Mouse (Mus musculus) heart, adult 8-10 months (tissue): ENCODE data around the gene Rabif. TPM values are rescaled to one million over a fixed set of nuclear protein-coding genes. Genes with fewer than 3 reads are reported as not detected.

Experiments
- DNase-seq: peaks from one replicate; pipeline ENCODE4 v3.0.0; 2022; ENCODE audit warnings: low spot score
- total RNA-seq, 4 experiments: library from RNA; stranded (reverse); gene quantifications; 2 replicates each; pipeline ENCODE4 v1.2.4; 2022

Gene Rabif
- total RNA-seq, 4 experiments from 2014 or later: 7.8 to 9.3 (median 8.2) TPM

DNA sequence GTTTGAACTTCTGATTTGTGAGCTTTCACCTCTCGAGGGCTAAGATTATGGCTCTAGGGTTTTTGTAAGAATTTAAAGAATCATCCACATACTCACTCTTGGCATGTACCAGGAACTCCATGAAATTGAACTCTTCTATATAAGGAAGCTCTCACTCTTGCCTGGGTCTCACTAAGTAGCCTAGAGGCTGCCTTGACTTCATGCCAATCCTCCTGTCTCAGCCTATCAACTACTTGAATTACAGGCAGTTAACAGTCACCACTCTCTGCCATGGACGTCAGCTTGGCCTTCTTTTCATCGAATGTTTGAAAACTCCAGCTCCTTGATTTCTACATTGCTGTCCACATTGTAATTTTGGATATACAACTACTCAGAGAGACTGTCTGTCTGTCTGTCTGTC is 57.9 kb downstream of the Rabif start:
- no peak for DNase-seq

DNA sequence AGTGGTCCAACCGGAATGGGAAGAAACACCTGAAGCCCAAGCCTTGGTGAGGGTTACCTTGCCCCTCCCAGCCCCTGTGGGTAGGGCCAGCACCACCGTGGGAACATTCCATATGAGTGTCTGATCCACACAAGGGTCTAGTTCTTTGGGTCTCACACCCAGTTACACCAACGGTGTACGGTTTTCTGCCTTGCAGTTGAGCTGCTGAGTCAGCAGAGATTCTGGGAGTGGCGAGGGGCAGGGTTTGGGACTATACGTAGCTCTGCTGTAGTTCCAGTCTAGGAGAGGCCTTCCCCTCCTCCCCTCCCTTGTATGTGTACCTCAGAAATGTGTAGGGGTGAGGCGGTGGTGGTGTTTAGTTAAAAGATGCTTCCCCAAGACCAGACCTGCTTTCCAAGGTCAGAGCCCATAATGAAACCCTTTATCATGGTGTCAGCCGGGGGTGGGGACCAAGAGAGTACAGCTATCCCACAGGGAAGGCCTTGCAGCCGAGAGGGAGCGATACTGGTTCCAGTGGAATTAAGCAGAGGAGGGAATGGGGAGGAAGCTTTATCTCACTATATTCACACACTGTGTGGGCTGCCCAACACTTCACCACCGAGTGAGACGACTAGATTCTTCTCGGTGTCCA is 60.9 kb downstream of the Rabif start:
- DNase-seq: no peak

DNA sequence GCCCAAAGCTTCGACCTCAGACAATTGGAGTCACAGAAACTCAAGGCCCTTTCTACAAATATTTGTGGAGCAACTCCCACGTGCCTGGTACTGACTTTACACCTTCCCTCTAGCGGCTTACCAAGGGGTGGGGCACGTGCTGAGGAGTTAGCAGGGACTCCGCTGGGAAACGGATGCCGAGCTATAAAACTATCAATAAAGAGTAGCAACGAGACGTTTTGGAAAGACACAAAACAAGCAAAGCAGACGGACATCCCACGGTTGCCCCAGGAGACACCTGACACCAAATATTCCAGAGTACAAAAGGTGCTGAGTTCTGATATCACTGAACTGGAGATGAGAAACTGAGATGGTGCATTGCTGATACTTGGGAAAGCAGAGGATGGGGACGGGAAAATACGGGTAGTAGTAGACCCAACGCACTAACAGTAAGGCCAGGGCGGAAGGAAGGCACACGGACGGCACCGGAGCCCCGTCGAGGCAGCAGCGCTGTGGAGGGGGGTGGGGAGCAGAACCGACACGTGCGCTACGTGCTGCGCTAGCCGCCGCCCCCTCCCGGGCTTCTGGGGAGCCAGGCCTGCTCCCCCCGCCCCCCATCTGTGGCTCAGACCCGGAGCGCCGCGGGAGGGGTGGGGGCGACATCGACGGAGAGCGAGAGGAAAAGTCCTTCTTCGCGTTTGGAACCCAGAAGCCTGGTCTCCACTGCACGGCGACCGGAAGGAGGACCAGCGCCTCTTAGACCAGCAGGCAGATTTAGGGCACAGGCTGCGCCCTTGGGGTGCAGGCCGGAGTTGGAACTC is 61.6 kb downstream of the Rabif start:
- DNase-seq: no peak

DNA sequence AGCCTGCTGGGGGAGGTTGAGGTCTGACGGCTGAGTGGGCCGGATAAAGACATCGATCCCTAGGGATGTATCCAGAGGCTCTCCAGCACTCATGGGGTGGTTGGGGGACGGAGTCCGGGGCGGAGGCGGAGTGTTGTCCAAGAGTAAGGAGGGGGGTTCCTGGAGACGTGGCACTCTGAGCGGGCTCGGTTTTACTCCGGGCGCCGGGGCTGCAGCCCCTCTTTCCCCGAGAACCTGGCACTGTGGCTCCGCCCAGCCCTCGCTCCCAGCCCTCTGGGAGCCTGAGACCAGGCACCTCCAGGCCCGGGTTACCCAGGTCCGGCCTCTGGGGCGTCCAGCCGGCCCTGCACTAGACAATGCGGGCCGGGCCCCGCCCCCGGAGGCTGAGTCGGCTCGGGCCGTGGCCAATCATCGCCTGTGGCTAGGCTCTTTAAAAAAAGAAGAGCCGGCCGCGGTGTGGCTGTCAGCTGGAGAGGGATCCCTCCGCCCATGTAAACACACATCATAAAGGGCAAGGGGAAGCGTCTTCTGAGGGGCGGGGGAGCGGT is 62.3 kb downstream of the Rabif start:
- peak; percentile 94 for DNase-seq

Other genes with a start within 250 kb of the Rabif start
- not detected for gene Myog, start 204.7 kb upstream of the Rabif start, total RNA-seq
- 1 to 10 TPM in 1 of 4 experiments, under 1 TPM in 3; 0.63 to 1.1 (median 0.95) TPM for gene Ppfia4, start 161.7 kb upstream of the Rabif start, total RNA-seq
- 10 to 100 TPM; 11.4 to 20.0 (median 13.8) TPM for gene Tmem183a, start 132.7 kb upstream of the Rabif start, total RNA-seq
- not detected for gene 4933406M09Rik, start 108.7 kb upstream of the Rabif start, total RNA-seq
- gene Cyb5r1, start 89.1 kb upstream of the Rabif start, total RNA-seq: 10 to 100 TPM; 23.4 to 28.6 (median 26.9) TPM
- gene Adipor1, start 79.3 kb upstream of the Rabif start, total RNA-seq: 100 to 1,000 TPM; 123 to 133 (median 130) TPM
- gene Klhl12, start 39.1 kb upstream of the Rabif start, total RNA-seq: 10 to 100 TPM; 20.3 to 23.6 (median 22.7) TPM
- gene Mgat4e, start 55.0 kb downstream of the Rabif start, total RNA-seq: not detected
- 10 to 100 TPM; 11.0 to 11.9 (median 11.4) TPM for gene Kdm5b, start 65.5 kb downstream of the Rabif start, total RNA-seq
- gene Syt2, start 152.0 kb downstream of the Rabif start, total RNA-seq: under 1 TPM in 1 of 4 experiments, not detected in 3; 0.30 TPM